Mouse (Mus musculus) liver, embryonic 15.5 days (tissue): Measurements from ENCODE around the gene Ints4. TPM values are rescaled to one million over a fixed set of nuclear protein-coding genes. Genes with fewer than 3 reads are reported as not detected.

Source experiments
- ATAC-seq: fragments of 200-750 bp; cut with Nextera tagmentation; 2 replicates; pipeline ENCODE4 v1.8.0; 2017; ENCODE audit warnings: moderate number of reproducible peaks, mild to moderate bottlenecking, moderate library complexity; ENCODE audit not compliant: insufficient read depth
- H3K27ac ChIP-seq: fragments of 300-500 bp; sonication (generic); replicated peaks from 2 replicates; pipeline ENCODE4 v1.5.1; 2015; ENCODE audit warnings: mild to moderate bottlenecking, inconsistent platforms
- H3K27me3 ChIP-seq: fragments of 300-500 bp; sonication (generic); 2 replicates; pipeline ENCODE4 v1.6.1; 2015; ENCODE audit warnings: mild to moderate bottlenecking, inconsistent platforms
- H3K36me3 ChIP-seq: fragments of 300-500 bp; sonication (generic); replicated peaks from 2 replicates; pipeline ENCODE4 v1.6.1; 2015; ENCODE audit warnings: moderate library complexity, mild to moderate bottlenecking, inconsistent platforms
- H3K4me1 ChIP-seq: fragments of 300-500 bp; sonication (generic); replicated peaks from 2 replicates; pipeline ENCODE4 v1.6.1; 2015; ENCODE audit warnings: inconsistent platforms
- H3K4me2 ChIP-seq: fragments of 300-500 bp; sonication (generic); 2 replicates; pipeline ENCODE4 v1.6.1; 2015; ENCODE audit warnings: moderate library complexity, mild to moderate bottlenecking, inconsistent platforms
- H3K4me3 ChIP-seq: fragments of 300-500 bp; sonication (generic); replicated peaks from 2 replicates; pipeline ENCODE4 v1.5.1; 2015; ENCODE audit warnings: mild to moderate bottlenecking, inconsistent platforms
- H3K9ac ChIP-seq: fragments of 300-500 bp; sonication (generic); 2 replicates; pipeline ENCODE4 v1.6.1; 2015; ENCODE audit warnings: moderate library complexity, mild to moderate bottlenecking, inconsistent platforms
- H3K9me3 ChIP-seq: fragments of 300-500 bp; sonication (generic); replicated peaks from 2 replicates; pipeline ENCODE4 v1.6.1; 2016; ENCODE audit warnings: inconsistent platforms
- WGBS: fragments of 180-500 bp; shearing (Covaris S2); methylation state at CpG from one replicate; pipeline ENCODE4 v1.1.7; 2015; ENCODE audit warnings: mixed read lengths; ENCODE audit not compliant: insufficient replicate concordance; 5-methylcytosine and 5-hydroxymethylcytosine counted together
- polyA plus RNA-seq: library from polyadenylated mRNA; unstranded; fragments of >200 nt; fragmentation: Nextera tagmentation; extraction: Ambion mirVana; gene quantifications from 2 replicates; pipeline ENCODE4 v1.2.1, GENCODE M21; 2015

The Ints4 gene
- polyA plus RNA-seq, 1 experiment from 2014 or later = 18.4 TPM

DNA sequence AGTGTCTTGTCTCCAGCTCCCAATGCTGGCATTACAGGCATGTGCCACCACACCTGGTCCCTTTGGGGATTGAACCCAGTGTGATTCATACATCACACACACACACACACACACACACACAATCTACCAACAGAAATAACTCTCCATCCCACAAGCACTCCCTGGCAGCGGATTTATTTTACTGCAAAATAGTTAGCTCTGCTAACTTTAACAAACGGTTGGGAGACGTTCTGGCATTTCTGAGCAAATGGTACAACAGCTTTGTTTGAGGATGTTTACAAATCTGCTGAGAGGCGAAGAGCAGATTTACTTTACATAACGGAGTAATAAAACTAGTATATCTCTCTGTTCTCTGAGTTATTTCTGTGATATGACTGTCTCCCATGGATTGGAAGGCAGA, 7.8 kb upstream of the Ints4 start:
- no peak overlapping the region for H3K27ac ChIP-seq
- no peak for ATAC-seq
- WGBS = 54% methylated on average over 5 of the region's 5 CpGs
- H3K9ac ChIP-seq = no peak overlapping the region
- H3K9me3 ChIP-seq = no peaks in the 10 kb centered on the region
- no peak overlapping the region for H3K4me3 ChIP-seq
- H3K27me3 ChIP-seq = no peaks in the 10 kb centered on the region
- no peak overlapping the region for H3K4me2 ChIP-seq
- H3K36me3 ChIP-seq = no peaks in the 10 kb centered on the region
- no peaks in the 10 kb centered on the region for H3K4me1 ChIP-seq

DNA sequence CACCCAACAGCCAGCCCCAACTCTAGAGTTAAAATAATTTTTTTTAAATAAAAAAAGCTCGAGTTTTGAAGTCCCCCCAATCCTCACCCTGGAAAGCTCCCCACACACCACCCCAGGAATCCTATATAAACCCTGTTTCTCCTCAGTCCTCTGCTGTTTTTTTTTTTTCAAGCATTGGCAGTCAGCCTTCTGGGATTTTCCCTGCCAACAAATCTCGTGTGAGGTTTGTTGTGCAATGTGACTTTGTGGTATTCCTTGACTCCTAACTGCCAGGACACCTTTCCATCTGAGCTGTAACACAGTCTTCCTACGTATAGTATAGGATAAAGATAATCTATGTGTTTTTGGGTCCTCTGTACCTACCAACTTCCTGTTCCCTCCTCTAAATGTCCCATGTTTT, 1.4 kb upstream of the Ints4 start:
- H3K9ac ChIP-seq = no peak overlapping the region
- H3K27ac ChIP-seq = no peak overlapping the region
- H3K36me3 ChIP-seq = no peaks in the 10 kb centered on the region
- H3K4me2 ChIP-seq = no peak overlapping the region
- H3K4me1 ChIP-seq = peaks cover 23% of the 10 kb centered on the region
- H3K9me3 ChIP-seq = no peaks in the 10 kb centered on the region
- ATAC-seq = no peak
- 49% methylated on average over 3 of the region's 3 CpGs for WGBS
- no peak overlapping the region for H3K4me3 ChIP-seq
- no peaks in the 10 kb centered on the region for H3K27me3 ChIP-seq

DNA sequence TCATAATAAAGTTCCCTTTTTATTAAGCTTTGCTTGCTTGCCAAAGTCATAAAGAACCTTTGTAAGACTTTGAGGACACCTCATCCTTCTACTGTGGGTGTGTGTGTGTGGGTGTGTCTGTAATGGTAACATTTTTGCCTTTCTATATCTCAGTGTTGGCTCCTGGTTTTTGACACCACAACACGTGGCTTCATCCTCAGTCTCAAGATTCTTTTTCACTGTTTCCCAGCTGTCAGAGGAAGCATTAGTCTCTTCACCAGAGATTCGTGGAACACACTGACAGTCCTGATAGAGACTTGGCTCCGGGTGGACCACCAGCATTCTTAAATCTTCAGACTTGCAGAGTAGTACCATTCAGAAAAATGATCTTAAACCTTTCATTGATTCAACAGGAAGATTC, 466 bp upstream of the Ints4 start:
- no peaks in the 10 kb centered on the region for H3K9me3 ChIP-seq
- 11% methylated on average over 3 of the region's 3 CpGs for WGBS
- H3K4me1 ChIP-seq = peaks cover 23% of the 10 kb centered on the region
- H3K36me3 ChIP-seq = peaks cover 7% of the 10 kb centered on the region
- H3K9ac ChIP-seq = 0 out of 2 replicates have a peak overlapping the region, but pooled peaks have one; percentile 17
- H3K27ac ChIP-seq = no peak overlapping the region; the same call in 1 of the 2 replicates
- no peak for ATAC-seq
- peak overlapping the region; percentile 72 for H3K4me2 ChIP-seq
- H3K27me3 ChIP-seq = no peaks in the 10 kb centered on the region
- H3K4me3 ChIP-seq = peak overlapping the region; percentile 83

DNA sequence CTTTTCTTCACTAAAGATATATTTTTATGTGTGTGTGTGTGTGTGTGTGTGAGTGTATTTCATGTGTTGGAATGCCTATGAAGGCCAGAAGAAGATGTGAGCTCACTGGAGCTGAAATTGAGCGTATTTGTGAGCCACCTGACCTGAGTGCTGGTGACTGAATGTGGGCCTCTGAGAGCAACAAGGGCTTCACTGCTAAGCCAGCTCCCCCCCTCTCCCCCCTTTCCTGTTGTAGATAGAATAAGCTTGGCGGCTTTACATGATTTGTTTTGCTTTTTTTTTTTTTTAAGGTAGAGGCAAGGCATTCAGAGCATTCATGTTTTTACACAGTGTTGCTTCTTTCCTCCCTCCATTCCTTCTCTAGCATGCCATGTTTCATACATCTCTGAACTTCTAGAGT, 2.6 kb downstream of the Ints4 start:
- H3K4me3 ChIP-seq = no peak overlapping the region
- H3K36me3 ChIP-seq = peaks cover 31% of the 10 kb centered on the region
- WGBS = 72% methylated on average over 2 of the region's 2 CpGs
- no peak overlapping the region for H3K4me2 ChIP-seq
- H3K4me1 ChIP-seq = peaks cover 23% of the 10 kb centered on the region
- H3K9ac ChIP-seq = no peak overlapping the region
- no peak for ATAC-seq
- H3K9me3 ChIP-seq = no peaks in the 10 kb centered on the region
- no peak overlapping the region for H3K27ac ChIP-seq
- no peaks in the 10 kb centered on the region for H3K27me3 ChIP-seq

DNA sequence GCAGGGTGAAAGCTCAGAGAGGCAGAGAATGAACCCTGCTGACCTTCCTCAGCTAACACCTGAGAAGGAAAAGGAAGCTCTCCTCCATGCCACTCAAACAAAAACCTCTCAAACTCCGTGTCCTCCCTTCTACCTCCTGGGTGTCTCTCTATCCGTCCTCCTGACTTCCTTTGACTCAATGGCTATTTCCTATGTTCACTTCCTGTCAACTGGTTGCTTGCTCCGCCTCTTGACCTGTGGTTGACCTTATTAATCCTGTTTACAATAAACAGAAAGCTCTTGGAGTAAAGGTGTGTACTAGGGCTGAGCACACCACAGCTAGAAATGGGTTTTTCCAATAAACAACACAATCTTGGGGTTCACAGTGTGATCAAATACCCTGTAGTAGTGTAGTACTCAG, 10.4 kb downstream of the Ints4 start:
- Histone ChIP-seq H3K4me1 (no peaks in the 10 kb centered on the region), H3K9me3 (no peaks in the 10 kb centered on the region), H3K27ac (no peak overlapping the region), H3K27me3 (no peaks in the 10 kb centered on the region), H3K4me3 (no peak overlapping the region), H3K9ac (no peak overlapping the region), H3K36me3 (peaks cover 42% of the 10 kb centered on the region), H3K4me2 (no peak overlapping the region)
- ATAC-seq = no peak
- 65% methylated on average over 3 of the region's 3 CpGs for WGBS

DNA sequence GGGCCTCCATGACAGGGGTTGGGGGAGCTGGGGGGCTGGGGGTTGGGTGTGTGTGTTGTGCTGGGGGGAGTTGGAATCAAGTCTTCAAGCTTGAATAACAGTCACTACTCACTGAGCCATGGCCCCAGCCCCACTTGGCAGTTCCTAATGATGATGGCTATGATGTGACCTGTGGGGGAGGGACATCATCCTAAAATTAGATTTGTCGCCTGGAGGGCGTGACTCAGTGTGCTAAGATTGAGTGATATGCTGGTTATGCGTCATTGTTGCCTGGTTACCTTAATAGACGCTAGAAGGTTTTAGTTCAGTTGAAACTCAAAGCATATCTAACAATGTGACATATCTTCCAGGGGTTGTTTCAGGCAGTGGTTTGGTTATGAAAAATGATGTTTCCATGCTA, 11.7 kb downstream of the Ints4 start:
- Histone ChIP-seq H3K27me3 (no peaks in the 10 kb centered on the region), H3K4me1 (no peaks in the 10 kb centered on the region), H3K4me3 (no peak overlapping the region), H3K27ac (no peak overlapping the region), H3K36me3 (peaks cover 31% of the 10 kb centered on the region), H3K9ac (no peak overlapping the region), H3K9me3 (no peaks in the 10 kb centered on the region), H3K4me2 (no peak overlapping the region)
- 61% methylated on average over 4 of the region's 4 CpGs for WGBS
- no peak for ATAC-seq

DNA sequence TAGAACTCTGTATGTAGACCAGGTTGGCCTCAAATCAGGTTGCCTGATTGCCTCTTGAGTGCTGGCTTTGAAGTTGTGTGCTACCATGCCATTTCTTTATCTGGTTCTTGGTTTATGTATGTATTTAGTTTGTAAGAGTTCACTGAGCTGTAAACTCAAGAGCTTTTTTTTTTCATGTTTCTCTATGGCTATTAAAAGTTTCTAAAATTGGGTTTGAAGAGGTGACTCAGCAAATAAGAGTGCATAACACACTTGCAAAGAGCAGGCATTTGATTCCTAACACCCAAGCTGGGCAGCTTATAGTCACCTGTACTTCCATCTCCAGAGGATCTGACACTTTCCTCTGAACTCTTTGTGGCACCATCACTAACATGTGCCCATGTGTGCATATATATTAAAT, 14.3 kb downstream of the Ints4 start:
- no peak for ATAC-seq
- H3K9ac ChIP-seq = no peak overlapping the region
- H3K4me1 ChIP-seq = no peaks in the 10 kb centered on the region
- H3K27me3 ChIP-seq = no peaks in the 10 kb centered on the region
- H3K4me3 ChIP-seq = no peak overlapping the region
- peaks cover 28% of the 10 kb centered on the region for H3K36me3 ChIP-seq
- no peak overlapping the region for H3K27ac ChIP-seq
- H3K4me2 ChIP-seq = no peak overlapping the region
- H3K9me3 ChIP-seq = no peaks in the 10 kb centered on the region

DNA sequence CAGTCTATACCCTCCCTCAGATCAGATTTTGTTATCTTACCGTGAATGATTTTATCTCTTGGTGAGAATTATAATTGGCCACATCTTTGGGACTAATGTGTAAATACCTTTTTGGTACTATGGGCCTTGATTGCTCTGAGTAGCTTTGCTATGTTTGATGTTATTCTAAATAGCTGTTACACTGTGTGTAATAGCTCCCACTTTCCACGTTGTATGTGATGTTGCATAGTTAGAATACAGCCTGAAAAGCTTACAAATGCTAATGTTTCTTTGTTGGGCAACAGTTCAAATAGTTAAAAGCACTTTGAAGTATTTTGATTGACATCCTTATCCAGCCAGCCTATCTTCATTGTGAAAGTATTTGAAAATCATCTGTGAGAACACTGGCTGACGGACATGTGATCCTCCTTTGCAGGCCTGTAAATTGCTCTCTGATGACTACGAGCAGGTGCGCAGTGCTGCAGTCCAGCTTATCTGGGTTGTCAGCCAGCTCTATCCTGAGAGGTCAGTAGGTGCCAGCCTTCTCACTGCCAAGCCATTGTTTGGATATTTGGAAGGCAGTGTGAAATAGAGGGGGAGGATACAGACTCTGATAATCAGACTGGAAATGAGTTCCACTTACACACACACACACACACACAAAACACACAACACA, 19.9 kb downstream of the Ints4 start:
- H3K36me3 ChIP-seq = peaks cover 28% of the 10 kb centered on the region
- H3K4me3 ChIP-seq = no peak overlapping the region
- no peak overlapping the region for H3K4me2 ChIP-seq
- no peaks in the 10 kb centered on the region for H3K4me1 ChIP-seq
- 72% methylated on average over 5 of the region's 5 CpGs for WGBS
- no peak for ATAC-seq
- H3K9ac ChIP-seq = no peak overlapping the region
- H3K27ac ChIP-seq = no peak overlapping the region
- no peaks in the 10 kb centered on the region for H3K27me3 ChIP-seq
- H3K9me3 ChIP-seq = no peaks in the 10 kb centered on the region

DNA sequence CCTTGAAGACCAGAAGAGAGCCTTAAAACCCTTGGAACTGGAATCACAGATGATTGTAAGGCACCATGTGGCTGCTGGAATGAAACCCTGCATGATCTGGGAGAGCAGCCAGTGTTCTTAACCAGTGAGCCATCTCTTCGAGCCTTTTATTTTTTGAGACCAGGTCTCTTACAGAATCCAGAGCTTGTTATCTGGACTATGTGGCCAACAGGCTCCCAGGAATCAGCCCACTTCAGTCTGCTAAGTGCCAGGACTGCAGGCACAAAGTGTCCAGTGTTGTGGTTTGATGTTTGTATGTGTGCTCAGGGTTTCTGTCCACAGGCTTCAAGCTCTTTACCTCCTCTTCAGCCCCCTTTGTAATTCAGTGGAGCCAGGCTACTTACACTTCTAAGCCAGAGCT, 34.0 kb downstream of the Ints4 start:
- WGBS = 63% methylated on average over 1 of the region's 1 CpGs
- Histone ChIP-seq H3K4me1 (no peaks in the 10 kb centered on the region), H3K36me3 (peaks cover 60% of the 10 kb centered on the region), H3K4me2 (no peak overlapping the region), H3K4me3 (no peak overlapping the region), H3K27me3 (no peaks in the 10 kb centered on the region), H3K9ac (no peak overlapping the region), H3K9me3 (no peaks in the 10 kb centered on the region), H3K27ac (no peak overlapping the region)
- no peak for ATAC-seq

DNA sequence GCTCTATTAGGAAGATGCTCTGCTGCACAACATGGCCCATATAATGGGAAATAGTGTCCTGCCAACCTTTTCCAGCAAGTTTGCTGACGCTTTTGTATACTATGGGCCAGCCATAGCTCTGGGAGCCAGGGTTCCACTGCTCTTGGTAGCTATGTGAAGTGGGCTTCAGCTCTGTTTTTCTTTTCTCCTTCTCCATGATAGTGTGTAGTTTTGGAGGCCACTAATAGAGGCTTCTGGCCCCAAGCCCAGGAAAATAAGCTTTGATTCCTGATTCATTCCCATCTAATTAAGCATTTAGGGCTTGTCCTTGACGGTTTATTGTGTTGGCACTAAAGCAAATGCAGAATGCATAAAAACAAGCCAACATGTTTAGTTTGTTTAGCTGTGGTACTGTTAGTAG, 39.2 kb downstream of the Ints4 start:
- Histone ChIP-seq H3K4me3 (no peak overlapping the region), H3K9ac (no peak overlapping the region), H3K27me3 (no peaks in the 10 kb centered on the region), H3K4me1 (no peaks in the 10 kb centered on the region), H3K9me3 (no peaks in the 10 kb centered on the region), H3K36me3 (peaks cover 36% of the 10 kb centered on the region), H3K27ac (no peak overlapping the region), H3K4me2 (no peak overlapping the region)
- ATAC-seq = no peak
- WGBS = 71% methylated on average over 2 of the region's 2 CpGs

DNA sequence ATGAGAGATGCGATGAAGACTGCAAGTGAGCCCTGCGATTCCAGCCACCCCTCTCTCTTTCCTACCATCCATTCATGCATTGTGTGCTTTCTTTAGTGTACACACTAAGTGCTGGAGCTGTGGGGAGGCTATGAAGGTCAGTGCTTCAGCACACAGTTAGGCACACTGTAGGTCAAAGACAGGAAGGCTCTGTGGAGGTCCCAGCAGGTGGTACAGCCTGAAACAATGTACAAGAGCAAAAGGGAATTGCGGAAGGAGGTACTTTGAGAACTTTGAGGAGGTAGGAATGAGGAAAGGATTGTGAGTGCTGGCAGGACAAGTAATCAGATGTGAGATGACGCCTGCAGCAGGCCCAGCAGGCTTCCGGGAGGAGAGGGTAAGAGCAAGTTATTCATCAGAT, 54.8 kb downstream of the Ints4 start:
- WGBS = 82% methylated on average over 5 of the region's 5 CpGs
- no peaks in the 10 kb centered on the region for H3K4me1 ChIP-seq
- no peak overlapping the region for H3K27ac ChIP-seq
- ATAC-seq = no peak
- peaks cover 76% of the 10 kb centered on the region for H3K36me3 ChIP-seq
- H3K27me3 ChIP-seq = no peaks in the 10 kb centered on the region
- H3K9ac ChIP-seq = no peak overlapping the region
- no peak overlapping the region for H3K4me3 ChIP-seq
- H3K4me2 ChIP-seq = no peak overlapping the region
- H3K9me3 ChIP-seq = no peaks in the 10 kb centered on the region

DNA sequence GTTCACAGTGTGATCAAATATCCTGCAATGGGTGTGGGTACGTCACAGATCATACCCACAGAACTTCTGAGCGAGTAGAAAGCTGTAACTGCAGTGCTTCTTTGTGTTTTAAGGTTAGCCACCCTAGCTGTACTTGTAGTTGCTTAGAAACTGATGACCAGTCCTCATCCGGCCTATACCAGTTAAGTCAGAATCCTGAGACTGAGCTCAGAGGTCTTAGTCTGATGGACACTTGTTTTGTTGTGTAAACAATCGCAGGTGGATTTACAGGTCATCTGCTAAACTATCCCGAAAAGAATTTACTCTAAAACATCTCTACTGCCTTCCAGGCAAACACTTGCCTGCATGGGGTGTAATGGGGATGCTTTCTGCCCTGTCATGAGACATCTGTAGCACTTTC, 55.8 kb downstream of the Ints4 start:
- Histone ChIP-seq H3K4me1 (no peaks in the 10 kb centered on the region), H3K4me3 (no peak overlapping the region), H3K27ac (no peak overlapping the region), H3K4me2 (no peak overlapping the region), H3K27me3 (no peaks in the 10 kb centered on the region), H3K9ac (no peak overlapping the region), H3K36me3 (peaks cover 77% of the 10 kb centered on the region), H3K9me3 (no peaks in the 10 kb centered on the region)
- ATAC-seq = no peak
- 76% methylated on average over 5 of the region's 5 CpGs for WGBS
